Mouse (Mus musculus) heart, embryonic 15.5 days (tissue): ENCODE measurements around the gene Sgcd. TPM values are rescaled to one million over a fixed set of nuclear protein-coding genes. Genes with fewer than 3 reads are reported as not detected.

Source experiments
- ATAC-seq: fragments of 200-750 bp; cut with Nextera tagmentation; replicated peaks from 2 replicates; pipeline ENCODE4 v1.8.0; 2017; ENCODE audit warnings: low read depth, moderate TSS enrichment; ENCODE audit not compliant: insufficient number of reproducible peaks, insufficient read depth, low FRiP score
- H3K27ac ChIP-seq: fragments of 300-500 bp; sonication (generic); 2 replicates; pipeline ENCODE4 v1.5.1; 2015; ENCODE audit warnings: mild to moderate bottlenecking, inconsistent platforms
- H3K27me3 ChIP-seq: fragments of 300-500 bp; sonication (generic); 2 replicates; pipeline ENCODE4 v1.6.1; 2015; ENCODE audit warnings: inconsistent platforms
- H3K36me3 ChIP-seq: fragments of 300-500 bp; sonication (generic); 2 replicates; pipeline ENCODE4 v1.6.1; 2015; ENCODE audit warnings: mild to moderate bottlenecking, inconsistent platforms
- H3K4me1 ChIP-seq: fragments of 300-500 bp; sonication (generic); replicated peaks from 2 replicates; pipeline ENCODE4 v1.6.1; 2015; ENCODE audit warnings: inconsistent platforms
- H3K4me2 ChIP-seq: fragments of 300-500 bp; sonication (generic); 2 replicates; pipeline ENCODE4 v1.6.1; 2015; ENCODE audit warnings: inconsistent platforms, mild to moderate bottlenecking, moderate library complexity
- H3K4me3 ChIP-seq: fragments of 300-500 bp; sonication (generic); 2 replicates; pipeline ENCODE4 v1.5.1; 2015; ENCODE audit warnings: mild to moderate bottlenecking, inconsistent platforms
- H3K9ac ChIP-seq: fragments of 300-500 bp; sonication (generic); 2 replicates; pipeline ENCODE4 v1.6.1; 2015; ENCODE audit warnings: mild to moderate bottlenecking, inconsistent platforms
- H3K9me3 ChIP-seq: fragments of 300-500 bp; sonication (generic); replicated peaks from 2 replicates; pipeline ENCODE4 v1.6.1; 2016; ENCODE audit warnings: inconsistent platforms
- WGBS: fragments of 180-500 bp; shearing (Covaris S2); methylation state at CpG from one replicate; pipeline ENCODE4 v1.1.7; 2015; ENCODE audit warnings: mixed read lengths; 5-methylcytosine and 5-hydroxymethylcytosine counted together
- polyA plus RNA-seq: library from polyadenylated mRNA; unstranded; fragments of >200 nt; fragmentation: Nextera tagmentation; extraction: Ambion mirVana; gene quantifications from 2 replicates; pipeline ENCODE4 v1.2.1, GENCODE M21; 2015

The Sgcd gene
- polyA plus RNA-seq, 1 experiment from 2014 or later, result 6.2 TPM

DNA sequence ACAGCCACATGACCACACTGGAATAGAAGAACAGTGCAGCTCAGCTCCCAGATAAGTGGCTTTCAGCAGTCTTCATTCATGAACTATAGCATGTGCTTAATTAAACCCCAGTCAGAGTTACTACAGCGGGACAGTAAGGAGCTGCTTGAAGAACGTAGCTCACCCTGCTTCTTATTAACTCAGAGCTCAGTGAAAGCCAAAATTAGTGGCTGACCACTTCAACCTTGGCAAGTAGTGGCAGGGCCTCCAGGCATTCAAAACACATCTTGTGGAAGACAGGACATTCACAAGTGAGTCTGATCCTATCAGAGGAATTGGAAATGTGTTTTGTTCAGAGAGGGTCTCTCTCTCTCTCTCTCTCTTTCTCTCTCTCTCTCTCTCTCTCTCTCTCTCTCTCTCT, 617.2 kb downstream of the Sgcd start:
- no peaks in the 10 kb centered on the region for H3K36me3 ChIP-seq
- peaks cover 14% of the 10 kb centered on the region for H3K4me1 ChIP-seq
- H3K27ac ChIP-seq, result peak overlapping the region; percentile 67
- no peak overlapping the region for H3K4me2 ChIP-seq
- H3K9ac ChIP-seq, result no peak overlapping the region
- no peak overlapping the region for H3K4me3 ChIP-seq
- peak; percentile 43; the same call in 1 of the 2 replicates for ATAC-seq
- no peaks in the 10 kb centered on the region for H3K27me3 ChIP-seq
- WGBS, result 44% methylated on average over 2 of the region's 2 CpGs
- H3K9me3 ChIP-seq, result no peaks in the 10 kb centered on the region

GRCm38 (mm10) chr11:47351585-47351984, 637.2 kb downstream of the Sgcd start:
- Histone ChIP-seq H3K27ac (no peak overlapping the region; the same call in 1 of the 2 replicates), H3K27me3 (no peaks in the 10 kb centered on the region), H3K4me2 (no peak overlapping the region), H3K9me3 (no peaks in the 10 kb centered on the region), H3K4me1 (no peaks in the 10 kb centered on the region; the same call in 1 of the 2 replicates), H3K4me3 (no peak overlapping the region), H3K9ac (no peak overlapping the region), H3K36me3 (no peaks in the 10 kb centered on the region)
- WGBS, result 54% methylated on average over 2 of the region's 2 CpGs
- peak; percentile 35; the same call in 1 of the 2 replicates for ATAC-seq

DNA sequence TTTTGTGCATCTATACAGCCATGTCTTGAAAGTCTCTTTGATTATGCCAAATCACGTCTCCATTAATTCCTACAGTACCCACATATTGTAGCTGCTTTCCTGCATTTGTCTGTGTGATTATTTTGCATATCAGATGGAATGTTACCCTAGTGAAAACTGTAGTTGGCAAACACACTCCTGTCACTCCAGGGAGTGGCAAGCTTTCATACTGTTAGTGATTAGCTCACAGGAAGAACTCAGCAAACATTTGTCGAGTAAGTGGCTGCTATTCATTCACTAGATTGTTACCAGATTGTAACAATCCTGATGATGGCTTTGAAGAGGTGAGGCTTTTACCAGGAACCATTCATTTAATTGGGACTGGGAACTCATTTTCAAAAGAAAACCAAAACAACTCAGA, 645.3 kb downstream of the Sgcd start:
- no peak overlapping the region for H3K4me2 ChIP-seq
- 35% methylated on average over 2 of the region's 2 CpGs for WGBS
- H3K27ac ChIP-seq, result no peak overlapping the region
- H3K36me3 ChIP-seq, result no peaks in the 10 kb centered on the region
- no peaks in the 10 kb centered on the region for H3K9me3 ChIP-seq
- 0 out of 2 replicates have a peak, but pooled peaks cover 5% of the 10 kb centered on the region for H3K4me1 ChIP-seq
- no peak overlapping the region for H3K9ac ChIP-seq
- no peaks in the 10 kb centered on the region for H3K27me3 ChIP-seq
- no peak for ATAC-seq
- H3K4me3 ChIP-seq, result no peak overlapping the region

DNA sequence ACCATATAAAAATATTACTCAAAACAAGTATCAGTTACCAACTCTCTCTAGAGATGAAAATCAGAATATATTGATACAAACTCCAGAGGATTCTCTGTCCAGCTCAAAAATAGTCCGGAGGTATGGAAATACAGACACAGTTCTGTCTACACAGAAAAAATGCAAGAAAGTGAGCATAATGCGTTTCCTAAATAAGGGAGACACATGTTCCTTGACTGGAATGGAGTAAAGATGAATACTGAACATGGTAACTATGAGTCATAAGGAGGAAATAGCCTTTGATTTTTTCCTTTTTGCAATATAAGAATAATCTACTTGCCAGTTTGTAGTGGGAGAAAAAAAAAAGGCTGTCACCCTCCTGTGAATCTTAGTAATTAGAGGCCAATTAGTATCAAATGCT, 655.1 kb downstream of the Sgcd start:
- 82% methylated on average over 2 of the region's 2 CpGs for WGBS
- Histone ChIP-seq H3K27ac (no peak overlapping the region), H3K36me3 (no peaks in the 10 kb centered on the region), H3K27me3 (no peaks in the 10 kb centered on the region), H3K9me3 (no peaks in the 10 kb centered on the region), H3K9ac (no peak overlapping the region), H3K4me2 (no peak overlapping the region), H3K4me3 (no peak overlapping the region), H3K4me1 (peaks cover 5% of the 10 kb centered on the region; the same call in 1 of the 2 replicates)
- ATAC-seq, result no peak

DNA sequence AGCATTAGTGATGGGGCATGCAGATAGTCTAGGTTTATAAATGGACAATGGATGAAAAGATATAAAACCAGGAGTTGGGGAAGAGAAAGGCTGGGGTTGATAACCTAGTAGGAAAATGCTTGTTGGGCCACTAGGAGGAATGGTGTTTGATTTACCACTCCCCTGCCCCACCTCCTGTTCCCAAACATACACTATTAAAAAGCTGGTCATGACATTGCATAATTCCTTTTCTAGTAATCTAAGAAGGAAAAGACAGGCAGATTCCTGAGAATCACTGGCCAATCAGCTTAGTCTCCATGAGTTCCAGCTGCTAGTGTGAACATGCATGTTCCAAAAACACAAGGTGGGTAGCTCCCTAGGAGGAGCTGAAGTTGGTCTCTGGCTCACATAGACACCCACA, 683.2 kb downstream of the Sgcd start:
- H3K36me3 ChIP-seq, result no peaks in the 10 kb centered on the region
- no peaks in the 10 kb centered on the region for H3K27me3 ChIP-seq
- H3K27ac ChIP-seq, result peak overlapping the region; percentile 37; the same call in 1 of the 2 replicates
- H3K9me3 ChIP-seq, result no peaks in the 10 kb centered on the region
- no peak overlapping the region for H3K9ac ChIP-seq
- no peak overlapping the region for H3K4me2 ChIP-seq
- H3K4me1 ChIP-seq, result no peaks in the 10 kb centered on the region
- no peak for ATAC-seq
- H3K4me3 ChIP-seq, result no peak overlapping the region

- Histone ChIP-seq H3K9ac (no peak overlapping the region), H3K4me1 (no peaks in the 10 kb centered on the region), H3K9me3 (no peaks in the 10 kb centered on the region), H3K27me3 (no peaks in the 10 kb centered on the region), H3K27ac (peak overlapping the region; percentile 37), H3K36me3 (no peaks in the 10 kb centered on the region), H3K4me3 (no peak overlapping the region), H3K4me2 (no peak overlapping the region)
- no peak for ATAC-seq
- 60% methylated on average over 12 of the region's 12 CpGs for WGBS
Observed at GRCm38 (mm10) chr11:47304702-47305450, 683.9 kb downstream of the Sgcd start.

DNA sequence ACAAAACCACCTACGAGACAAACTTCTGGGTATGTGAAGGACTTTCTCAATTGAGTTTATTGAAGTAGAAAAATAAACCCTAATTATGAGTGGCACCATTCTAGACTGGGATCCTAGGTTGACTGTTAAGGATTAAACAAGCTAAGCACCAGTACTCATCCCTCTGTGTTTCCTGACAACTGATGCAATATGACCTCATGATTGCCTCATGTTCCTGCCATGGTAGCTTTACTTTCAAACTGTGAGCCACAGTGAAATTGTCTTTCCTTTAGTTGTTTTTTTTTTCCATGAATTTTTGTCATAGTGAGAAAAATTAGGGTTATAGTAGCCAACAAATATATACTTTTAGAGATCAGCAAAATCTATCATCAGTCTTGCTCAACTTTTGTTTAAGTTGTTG, 689.0 kb downstream of the Sgcd start:
- Histone ChIP-seq H3K4me3 (no peak overlapping the region), H3K4me1 (no peaks in the 10 kb centered on the region), H3K27ac (no peak overlapping the region), H3K4me2 (no peak overlapping the region), H3K9ac (no peak overlapping the region), H3K27me3 (no peaks in the 10 kb centered on the region), H3K9me3 (no peaks in the 10 kb centered on the region), H3K36me3 (no peaks in the 10 kb centered on the region)
- WGBS, result 85% methylated on average over 1 of the region's 1 CpGs
- no peak for ATAC-seq

DNA sequence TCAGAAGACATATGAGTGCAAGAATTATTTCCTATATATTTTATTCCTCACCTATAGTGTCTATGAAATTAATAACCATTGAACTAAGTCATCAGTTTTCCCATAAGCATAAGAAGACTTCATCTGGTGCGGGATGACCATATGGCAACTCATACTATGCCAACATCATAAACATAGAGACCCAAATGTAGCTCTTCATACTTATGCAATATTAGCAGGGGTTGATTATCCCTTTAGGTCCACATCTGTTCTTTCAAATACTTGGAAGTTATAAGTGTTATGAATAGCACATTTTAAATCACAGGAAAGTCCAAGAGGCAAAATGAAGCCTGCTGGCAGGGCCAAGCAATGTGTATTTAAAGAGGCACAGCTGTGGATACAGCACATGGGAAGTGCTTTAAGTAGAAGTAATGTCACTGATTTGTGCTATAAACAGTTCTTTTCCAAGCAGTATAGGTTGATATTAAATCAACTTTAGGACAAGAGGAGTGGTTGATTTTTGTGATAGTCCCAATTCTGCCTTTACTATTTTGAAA, 690.9 kb downstream of the Sgcd start:
- H3K4me2 ChIP-seq, result no peak overlapping the region
- WGBS, result 80% methylated on average over 1 of the region's 1 CpGs
- ATAC-seq, result no peak

DNA sequence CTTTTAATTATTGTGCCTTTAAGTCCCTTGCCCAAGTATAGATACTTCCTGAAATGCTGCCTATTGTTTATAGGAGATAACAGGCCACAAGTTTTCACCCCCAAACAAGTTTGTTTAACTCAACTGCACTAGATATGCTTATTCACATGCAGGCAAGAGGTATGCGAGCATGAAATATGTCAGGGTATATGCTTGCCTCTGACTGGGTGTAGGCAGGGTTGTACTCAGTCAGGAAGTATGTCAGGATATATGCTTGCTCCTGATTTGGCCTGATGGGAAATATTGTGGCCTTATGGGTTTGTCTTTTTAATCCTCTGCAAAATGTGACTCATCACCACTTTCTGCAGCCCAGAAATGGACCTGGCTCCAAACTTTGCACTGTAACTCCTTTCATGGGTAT, 694.0 kb downstream of the Sgcd start:
- no peak overlapping the region for H3K27ac ChIP-seq
- H3K4me3 ChIP-seq, result no peak overlapping the region
- peaks cover 2% of the 10 kb centered on the region; the same call in 1 of the 2 replicates for H3K4me1 ChIP-seq
- no peaks in the 10 kb centered on the region for H3K36me3 ChIP-seq
- H3K4me2 ChIP-seq, result no peak overlapping the region
- no peak for ATAC-seq
- H3K9me3 ChIP-seq, result no peaks in the 10 kb centered on the region
- no peaks in the 10 kb centered on the region for H3K27me3 ChIP-seq
- WGBS, result 75% methylated on average over 1 of the region's 1 CpGs
- no peak overlapping the region for H3K9ac ChIP-seq

More for the DNA sequence above, 690.9 kb downstream of the Sgcd start:
- Histone ChIP-seq H3K27me3 (no peaks in the 10 kb centered on the region), H3K9ac (no peak overlapping the region), H3K4me1 (no peaks in the 10 kb centered on the region), H3K27ac (no peak overlapping the region), H3K4me3 (no peak overlapping the region), H3K9me3 (no peaks in the 10 kb centered on the region), H3K36me3 (no peaks in the 10 kb centered on the region)

- no peaks in the 10 kb centered on the region for H3K36me3 ChIP-seq
- no peaks in the 10 kb centered on the region for H3K9me3 ChIP-seq
- no peak overlapping the region for H3K9ac ChIP-seq
- H3K4me3 ChIP-seq, result no peak overlapping the region
- H3K27me3 ChIP-seq, result no peaks in the 10 kb centered on the region
- H3K4me1 ChIP-seq, result no peaks in the 10 kb centered on the region
- H3K4me2 ChIP-seq, result no peak overlapping the region
- H3K27ac ChIP-seq, result no peak overlapping the region
- ATAC-seq, result no peak
- WGBS, result 54% methylated on average over 4 of the region's 4 CpGs
Observed at GRCm38 (mm10) chr11:47276586-47276985, 712.2 kb downstream of the Sgcd start.

DNA sequence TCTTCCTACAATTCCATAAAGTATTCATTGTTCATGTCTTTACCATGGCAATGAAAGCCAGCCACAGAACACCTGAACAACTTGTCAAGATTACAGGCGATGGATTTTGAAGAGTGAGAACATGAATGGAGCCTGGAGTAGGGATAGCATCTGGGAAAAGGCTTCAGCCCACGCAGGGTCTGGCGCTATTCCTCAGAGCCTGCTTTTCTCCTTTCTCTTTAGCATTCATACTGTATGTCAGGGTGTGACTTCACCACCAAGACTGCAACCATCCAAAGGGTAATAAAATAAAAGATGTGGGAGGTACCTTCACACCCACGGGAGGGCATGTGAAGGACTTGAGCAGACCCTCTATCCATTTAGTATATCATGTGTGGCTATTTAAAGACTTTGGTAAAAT, 720.2 kb downstream of the Sgcd start:
- no peaks in the 10 kb centered on the region for H3K36me3 ChIP-seq
- H3K9ac ChIP-seq, result no peak overlapping the region
- ATAC-seq, result no peak
- H3K27me3 ChIP-seq, result no peaks in the 10 kb centered on the region
- no peak overlapping the region for H3K27ac ChIP-seq
- 80% methylated on average over 4 of the region's 4 CpGs for WGBS
- no peaks in the 10 kb centered on the region for H3K9me3 ChIP-seq
- peaks cover 3% of the 10 kb centered on the region; the same call in 1 of the 2 replicates for H3K4me1 ChIP-seq
- no peak overlapping the region for H3K4me2 ChIP-seq
- H3K4me3 ChIP-seq, result no peak overlapping the region
